Mouse (Mus musculus): ENCODE measurements around the gene Nkg7. TPM values are rescaled to one million over a fixed set of nuclear protein-coding genes. Genes with fewer than 3 reads are reported as not detected.

Gene Nkg7
- polyA plus RNA-seq, 1 experiment from 2014 or later = 0.67 TPM

- WGBS = 48% methylated on average over 4 of the region's 4 CpGs
- Histone ChIP-seq H3K4me3 (ENCODE audit: low read depth, low read length) (no peak overlapping the region), H3K4me1 (ENCODE audit: control insufficient read depth, insufficient read depth, low read length) (no peaks in the 10 kb centered on the region), H3K4me2 (ENCODE audit: low read depth, severe bottlenecking) (no peak overlapping the region), H3K27ac (replicated peaks; ENCODE audit: low read depth, low read length) (no peak overlapping the region), H3K9me3 (ENCODE audit: control insufficient read depth, low read length) (no peaks in the 10 kb centered on the region), H3K27me3 (ENCODE audit: control insufficient read depth, insufficient read depth, low read length) (no peaks in the 10 kb centered on the region), H3K36me3 (ENCODE audit: control insufficient read depth, insufficient read depth, low read length) (no peaks in the 10 kb centered on the region; the same call in 1 of the 2 replicates), H3K9ac (ENCODE audit: low read length) (no peak overlapping the region)
- ATAC-seq (ENCODE audit: insufficient number of reproducible peaks, low FRiP score, low TSS enrichment, low read depth) (no peak), DNase-seq (ENCODE audit: low spot score) (no peak)
Observed at GRCm38 (mm10) chr7:43452609-43453008, 15.7 kb downstream of the Nkg7 start.

GRCm38 (mm10) chr7:43453599-43454355 lies 16.9 kb downstream of the Nkg7 start:
- no peak overlapping the region for H3K4me2 ChIP-seq (ENCODE audit: low read depth, severe bottlenecking)
- no peaks in the 10 kb centered on the region for H3K9me3 ChIP-seq (ENCODE audit: control insufficient read depth, low read length)
- ATAC-seq (ENCODE audit: insufficient number of reproducible peaks, low FRiP score, low TSS enrichment, low read depth) = no peak
- DNase-seq (ENCODE audit: low spot score) = no peak
- H3K4me1 ChIP-seq (ENCODE audit: control insufficient read depth, insufficient read depth, low read length) = no peaks in the 10 kb centered on the region
- H3K36me3 ChIP-seq (ENCODE audit: control insufficient read depth, insufficient read depth, low read length) = no peaks in the 10 kb centered on the region; the same call in 1 of the 2 replicates
- H3K9ac ChIP-seq (ENCODE audit: low read length) = no peak overlapping the region
- no peaks in the 10 kb centered on the region for H3K27me3 ChIP-seq (ENCODE audit: control insufficient read depth, insufficient read depth, low read length)
- no peak overlapping the region for H3K4me3 ChIP-seq (ENCODE audit: low read depth, low read length)
- 84% methylated on average over 14 of the region's 14 CpGs for WGBS
- H3K27ac ChIP-seq (replicated peaks; ENCODE audit: low read depth, low read length) = no peak overlapping the region

GRCm38 (mm10) chr7:43454371-43454770 lies 17.5 kb downstream of the Nkg7 start:
- Histone ChIP-seq H3K4me2 (ENCODE audit: low read depth, severe bottlenecking) (no peak overlapping the region), H3K9me3 (ENCODE audit: control insufficient read depth, low read length) (no peaks in the 10 kb centered on the region), H3K4me3 (ENCODE audit: low read depth, low read length) (no peak overlapping the region), H3K27me3 (ENCODE audit: control insufficient read depth, insufficient read depth, low read length) (no peaks in the 10 kb centered on the region), H3K27ac (replicated peaks; ENCODE audit: low read depth, low read length) (no peak overlapping the region), H3K36me3 (ENCODE audit: control insufficient read depth, insufficient read depth, low read length) (no peaks in the 10 kb centered on the region; the same call in 1 of the 2 replicates), H3K4me1 (ENCODE audit: control insufficient read depth, insufficient read depth, low read length) (no peaks in the 10 kb centered on the region), H3K9ac (ENCODE audit: low read length) (no peak overlapping the region)
- no peak for ATAC-seq (ENCODE audit: insufficient number of reproducible peaks, low FRiP score, low TSS enrichment, low read depth)
- 80% methylated on average over 6 of the region's 6 CpGs for WGBS
- DNase-seq (ENCODE audit: low spot score) = no peak

- Histone ChIP-seq H3K9ac (ENCODE audit: low read length) (no peak within 1 kb of the TSS), H3K4me2 (ENCODE audit: low read depth, severe bottlenecking) (no peak within 1 kb of the TSS), H3K27ac (replicated peaks; ENCODE audit: low read depth, low read length) (no peak within 1 kb of the TSS), H3K36me3 (ENCODE audit: control insufficient read depth, insufficient read depth, low read length) (no peaks in the 10 kb centered on the region), H3K4me1 (ENCODE audit: control insufficient read depth, insufficient read depth, low read length) (no peaks in the 10 kb centered on the region), H3K9me3 (ENCODE audit: control insufficient read depth, low read length) (no peaks in the 10 kb centered on the region), H3K27me3 (ENCODE audit: control insufficient read depth, insufficient read depth, low read length) (peaks cover 2% of the 10 kb centered on the region; the same call in 1 of the 2 replicates), H3K4me3 (ENCODE audit: low read depth, low read length) (no peak within 1 kb of the TSS)
- ATAC-seq (ENCODE audit: insufficient number of reproducible peaks, low FRiP score, low TSS enrichment, low read depth) = no peak
- no peak for DNase-seq (ENCODE audit: low spot score)
- WGBS = 81% methylated on average over 4 of the region's 4 CpGs
Observed at GRCm38 (mm10) chr7:43462851-43463250, 26.0 kb downstream of the Nkg7 start, which contains the start of gene Vsig10l. Gene Vsig10l (plus strand): TSS chr7:43463151.

DNA sequence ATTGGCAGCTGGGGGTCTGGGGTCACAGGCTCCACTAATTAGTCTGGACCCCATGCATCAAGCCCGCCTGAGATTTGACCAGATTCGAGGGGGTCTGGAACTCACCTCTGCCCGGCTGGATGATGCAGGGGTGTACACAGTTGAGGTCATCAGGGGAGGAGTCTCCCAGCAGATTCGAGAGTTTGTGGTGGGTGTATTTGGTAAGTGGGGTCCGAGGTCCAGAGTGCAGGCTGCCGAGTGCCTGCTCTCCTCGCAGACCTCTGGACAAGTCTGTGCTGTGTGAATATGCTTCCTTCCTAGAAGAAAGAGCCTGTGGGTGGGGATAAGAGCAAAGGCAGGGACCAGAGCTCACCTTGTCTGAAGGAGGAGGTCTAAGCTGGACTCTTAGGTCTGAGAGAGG lies 27.1 kb downstream of the Nkg7 start:
- no peak overlapping the region for H3K4me3 ChIP-seq (ENCODE audit: low read depth, low read length)
- H3K4me1 ChIP-seq (ENCODE audit: control insufficient read depth, insufficient read depth, low read length) = no peaks in the 10 kb centered on the region
- ATAC-seq (ENCODE audit: insufficient number of reproducible peaks, low FRiP score, low TSS enrichment, low read depth) (no peak), DNase-seq (ENCODE audit: low spot score) (no peak)
- H3K36me3 ChIP-seq (ENCODE audit: control insufficient read depth, insufficient read depth, low read length) = no peaks in the 10 kb centered on the region
- no peaks in the 10 kb centered on the region for H3K9me3 ChIP-seq (ENCODE audit: control insufficient read depth, low read length)
- H3K27ac ChIP-seq (replicated peaks; ENCODE audit: low read depth, low read length) = no peak overlapping the region
- H3K27me3 ChIP-seq (ENCODE audit: control insufficient read depth, insufficient read depth, low read length) = peaks cover 2% of the 10 kb centered on the region; the same call in 1 of the 2 replicates
- no peak overlapping the region for H3K9ac ChIP-seq (ENCODE audit: low read length)
- H3K4me2 ChIP-seq (ENCODE audit: low read depth, severe bottlenecking) = no peak overlapping the region
- WGBS = 78% methylated on average over 7 of the region's 7 CpGs

- Histone ChIP-seq H3K9ac (ENCODE audit: low read length) (no peak overlapping the region), H3K27me3 (ENCODE audit: control insufficient read depth, insufficient read depth, low read length) (peaks cover 2% of the 10 kb centered on the region; the same call in 1 of the 2 replicates), H3K4me2 (ENCODE audit: low read depth, severe bottlenecking) (peak overlapping the region; percentile 54), H3K36me3 (ENCODE audit: control insufficient read depth, insufficient read depth, low read length) (no peaks in the 10 kb centered on the region), H3K4me1 (ENCODE audit: control insufficient read depth, insufficient read depth, low read length) (no peaks in the 10 kb centered on the region), H3K27ac (replicated peaks; ENCODE audit: low read depth, low read length) (no peak overlapping the region), H3K4me3 (ENCODE audit: low read depth, low read length) (peak overlapping the region; percentile 30), H3K9me3 (ENCODE audit: control insufficient read depth, low read length) (no peaks in the 10 kb centered on the region)
- DNase-seq (ENCODE audit: low spot score) = no peak
- WGBS = 7% methylated on average over 35 of the region's 35 CpGs
- ATAC-seq (ENCODE audit: insufficient number of reproducible peaks, low FRiP score, low TSS enrichment, low read depth) = no peak; the same call in 1 of the 2 replicates
Observed at GRCm38 (mm10) chr7:43464864-43465343, 28.0 kb downstream of the Nkg7 start.

DNA sequence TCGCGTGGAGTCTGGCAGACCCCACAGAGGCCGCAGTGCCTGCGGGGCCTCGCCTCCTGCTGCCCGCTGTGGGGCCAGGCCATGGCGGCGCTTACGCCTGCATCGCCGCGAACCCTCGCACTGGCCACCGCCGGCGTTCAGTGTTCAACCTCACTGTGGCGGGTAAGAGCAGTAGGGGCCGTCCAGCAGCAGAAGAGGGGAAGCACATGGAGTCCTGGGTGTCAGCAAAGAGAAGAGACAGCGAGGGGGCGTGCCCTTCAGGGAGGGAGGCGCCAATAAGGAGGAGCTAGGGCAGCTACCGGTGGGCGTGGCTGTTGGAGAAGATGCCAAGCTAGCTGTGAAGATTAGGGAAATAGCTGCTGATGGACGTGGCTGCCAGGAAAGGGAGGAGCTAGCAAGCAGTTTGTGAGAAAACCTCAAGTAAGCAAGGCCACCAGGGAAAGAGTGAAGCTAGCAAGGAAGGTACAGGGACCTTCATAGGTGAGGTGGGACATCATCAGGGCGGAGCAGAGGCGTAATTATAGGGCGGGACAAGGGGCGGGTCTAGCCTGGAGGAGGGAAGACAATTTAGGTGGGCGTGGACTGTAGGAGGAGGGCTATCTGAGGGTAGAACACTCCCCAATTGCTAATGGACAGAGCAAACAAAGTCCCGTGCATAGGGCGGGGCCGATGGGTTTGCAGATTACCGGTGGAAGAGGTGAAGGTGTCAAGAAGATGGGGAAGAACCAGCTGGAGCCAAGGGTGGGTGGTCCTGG lies 28.6 kb downstream of the Nkg7 start:
- ATAC-seq (ENCODE audit: insufficient number of reproducible peaks, low FRiP score, low TSS enrichment, low read depth) (peak; percentile 68), DNase-seq (ENCODE audit: low spot score) (peak; percentile 75)
- Histone ChIP-seq H3K4me1 (ENCODE audit: control insufficient read depth, insufficient read depth, low read length) (no peaks in the 10 kb centered on the region), H3K9me3 (ENCODE audit: control insufficient read depth, low read length) (no peaks in the 10 kb centered on the region), H3K36me3 (ENCODE audit: control insufficient read depth, insufficient read depth, low read length) (no peaks in the 10 kb centered on the region), H3K9ac (ENCODE audit: low read length) (no peak overlapping the region), H3K27me3 (ENCODE audit: control insufficient read depth, insufficient read depth, low read length) (peaks cover 2% of the 10 kb centered on the region; the same call in 1 of the 2 replicates), H3K4me2 (ENCODE audit: low read depth, severe bottlenecking) (peak overlapping the region; percentile 54), H3K27ac (replicated peaks; ENCODE audit: low read depth, low read length) (no peak overlapping the region), H3K4me3 (ENCODE audit: low read depth, low read length) (peak overlapping the region; percentile 30)
- 2% methylated on average over 33 of the region's 33 CpGs for WGBS

DNA sequence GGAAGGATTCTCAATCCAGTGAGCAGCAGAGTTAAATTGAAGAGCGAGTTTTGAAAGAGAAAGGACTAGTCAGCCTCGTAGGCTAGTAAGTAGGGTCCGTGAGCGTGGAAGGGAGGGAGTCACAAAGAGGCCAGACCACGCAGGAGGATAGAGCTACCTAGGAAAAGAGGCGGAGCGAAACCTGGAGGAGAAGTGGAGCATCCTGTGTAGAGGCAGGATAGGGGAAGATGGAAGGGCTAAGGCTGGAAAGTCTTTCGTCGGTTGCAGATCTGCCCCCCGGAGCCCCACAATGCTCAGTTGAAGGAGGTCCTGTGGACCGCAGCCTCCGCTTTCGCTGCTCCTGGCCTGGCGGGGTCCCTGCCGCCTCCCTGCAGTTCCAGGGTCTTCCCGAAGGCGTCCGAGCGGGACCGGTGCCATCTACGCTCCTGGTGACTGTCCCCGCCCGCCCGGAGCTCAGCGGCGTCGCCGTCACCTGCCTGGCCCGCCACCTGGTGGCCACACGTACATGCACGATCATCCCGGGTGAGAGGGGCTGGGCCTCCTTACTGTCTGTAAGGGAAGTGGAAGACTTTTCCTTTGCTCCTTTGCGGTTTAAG lies 29.3 kb downstream of the Nkg7 start:
- Histone ChIP-seq H3K27me3 (ENCODE audit: control insufficient read depth, insufficient read depth, low read length) (peaks cover 2% of the 10 kb centered on the region; the same call in 1 of the 2 replicates), H3K4me3 (ENCODE audit: low read depth, low read length) (peak overlapping the region; percentile 30), H3K9ac (ENCODE audit: low read length) (no peak overlapping the region; the same call in 1 of the 2 replicates), H3K36me3 (ENCODE audit: control insufficient read depth, insufficient read depth, low read length) (no peaks in the 10 kb centered on the region), H3K9me3 (ENCODE audit: control insufficient read depth, low read length) (no peaks in the 10 kb centered on the region), H3K4me2 (ENCODE audit: low read depth, severe bottlenecking) (peak overlapping the region; percentile 54), H3K4me1 (ENCODE audit: control insufficient read depth, insufficient read depth, low read length) (no peaks in the 10 kb centered on the region), H3K27ac (replicated peaks; ENCODE audit: low read depth, low read length) (no peak overlapping the region)
- ATAC-seq (ENCODE audit: insufficient number of reproducible peaks, low FRiP score, low TSS enrichment, low read depth) (peak; percentile 33), DNase-seq (ENCODE audit: low spot score) (peak; percentile 85)
- under 1% methylated on average over 33 of the region's 33 CpGs for WGBS
